Mouse (Mus musculus): ENCODE measurements at regions not wholly inside any gene's neighbourhood (a gene's known extent, or its start where the extent isn't known, plus 50 kb on each side); places are given as distances from the start of the nearest gene placed in this dataset.

GRCm38 (mm10) chr11:19265672-19265972, 246.8 kb upstream of the Meis1 start:
- TF ChIP-seq POLR2A (IDR thresholded peaks at IDR 0.05; ENCODE audit: low read depth, low read length) (no peak), CTCF (conservative IDR thresholded peaks at IDR 0.05; ENCODE audit: insufficient read depth, insufficient read length, low read depth, low read length) (no peak)

Measured in kidney, adult 2 months (tissue).